Mouse (Mus musculus): ENCODE measurements at regions not wholly inside any gene's neighbourhood (a gene's known extent, or its start where the extent isn't known, plus 50 kb on each side); places are given as distances from the start of the nearest gene placed in this dataset.
A peak's percentile ranks its signal among the peaks of the same experiment; 100 is the strongest.

DNA sequence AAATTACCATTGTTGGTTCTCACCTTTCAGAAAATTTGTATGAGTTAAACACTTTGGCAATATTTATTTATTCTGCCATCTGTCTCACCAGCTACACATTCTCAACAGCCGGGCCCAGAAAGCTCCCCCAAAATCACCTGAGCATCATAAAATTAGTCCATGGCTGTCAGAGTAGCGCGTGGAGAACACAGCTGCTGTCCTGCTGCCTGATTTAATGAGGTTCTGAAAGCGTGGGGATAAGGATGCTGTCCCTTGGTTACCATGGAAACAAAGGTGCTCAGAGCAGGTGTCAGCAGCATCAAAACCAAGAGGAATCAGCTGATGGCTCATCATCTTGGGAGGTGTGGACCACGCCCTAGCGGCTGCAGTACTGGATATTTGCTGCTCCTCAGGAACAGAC is 124.7 kb downstream of the Tex36 start:
- no peak overlapping the region for H3K4me3 ChIP-seq (ENCODE audit: low read length)
- no peaks in the 10 kb centered on the region for H3K36me3 ChIP-seq (ENCODE audit: control insufficient read depth, insufficient read depth, low read length)
- no peak for ATAC-seq (ENCODE audit: low FRiP score, low TSS enrichment)
- H3K9me3 ChIP-seq (ENCODE audit: control insufficient read depth, low read length), result 0 out of 2 replicates have a peak, but pooled peaks cover 3% of the 10 kb centered on the region
- H3K9ac ChIP-seq (ENCODE audit: low read depth, low read length), result no peak overlapping the region
- H3K4me2 ChIP-seq (replicated peaks; ENCODE audit: low read depth, low read length), result no peak overlapping the region
- no peaks in the 10 kb centered on the region for H3K27me3 ChIP-seq (ENCODE audit: control insufficient read depth, insufficient read depth, low read length)
- WGBS, result 77% methylated on average over 6 of the region's 6 CpGs
- no peak overlapping the region for H3K27ac ChIP-seq (ENCODE audit: low read depth, low read length)
- no peaks in the 10 kb centered on the region for H3K4me1 ChIP-seq (ENCODE audit: control insufficient read depth, insufficient read depth, low read length)

DNA sequence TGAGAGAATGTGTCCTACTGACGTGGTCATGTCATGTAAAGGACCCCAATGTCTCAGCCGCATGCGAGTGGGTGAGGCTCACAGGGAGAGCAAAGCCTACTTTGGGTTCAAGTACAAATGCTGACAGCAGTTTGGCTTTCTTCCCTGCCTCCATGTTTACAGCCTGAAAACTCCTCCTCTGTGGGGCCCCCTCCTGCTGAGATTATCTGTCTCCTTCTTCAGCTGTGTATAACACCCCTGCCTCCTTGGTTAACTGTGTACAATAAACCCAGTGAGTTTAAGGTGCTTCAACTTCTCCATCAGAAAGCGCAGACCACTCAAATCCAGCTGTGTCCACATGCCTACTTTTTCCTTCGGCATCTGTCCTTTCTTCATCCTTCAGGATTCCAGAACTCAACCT is 130.3 kb downstream of the Tex36 start:
- H3K27me3 ChIP-seq (ENCODE audit: control insufficient read depth, insufficient read depth, low read length), result no peaks in the 10 kb centered on the region
- no peaks in the 10 kb centered on the region for H3K36me3 ChIP-seq (ENCODE audit: control insufficient read depth, insufficient read depth, low read length)
- no peak overlapping the region for H3K4me2 ChIP-seq (replicated peaks; ENCODE audit: low read depth, low read length)
- H3K9ac ChIP-seq (ENCODE audit: low read depth, low read length), result no peak overlapping the region
- H3K9me3 ChIP-seq (ENCODE audit: control insufficient read depth, low read length), result no peaks in the 10 kb centered on the region
- WGBS, result 81% methylated on average over 5 of the region's 5 CpGs
- no peaks in the 10 kb centered on the region for H3K4me1 ChIP-seq (ENCODE audit: control insufficient read depth, insufficient read depth, low read length)
- ATAC-seq (ENCODE audit: low FRiP score, low TSS enrichment), result no peak
- H3K4me3 ChIP-seq (ENCODE audit: low read length), result no peak overlapping the region
- no peak overlapping the region for H3K27ac ChIP-seq (ENCODE audit: low read depth, low read length)

DNA sequence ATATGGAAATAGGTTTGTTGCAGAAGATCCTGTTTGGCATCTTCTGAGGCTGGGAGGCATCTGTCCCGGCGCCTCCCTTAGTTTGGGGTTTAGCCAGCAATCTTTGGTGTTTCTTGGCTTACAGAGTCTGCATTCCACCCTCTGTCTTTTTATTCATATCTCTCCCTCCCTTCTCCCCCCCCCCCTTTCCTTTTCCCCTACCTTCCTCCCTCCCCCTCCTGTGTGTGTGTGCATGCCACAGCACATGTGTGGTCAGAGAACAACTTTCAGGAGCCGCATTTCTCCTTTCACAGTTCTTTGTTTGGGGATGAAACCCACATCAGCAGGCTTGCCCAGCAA is 131.4 kb downstream of the Tex36 start:
- no peak overlapping the region for H3K9ac ChIP-seq (ENCODE audit: low read depth, low read length)
- WGBS, result 63% methylated on average over 3 of the region's 3 CpGs
- H3K27ac ChIP-seq (ENCODE audit: low read depth, low read length), result no peak overlapping the region
- no peaks in the 10 kb centered on the region for H3K27me3 ChIP-seq (ENCODE audit: control insufficient read depth, insufficient read depth, low read length)
- H3K9me3 ChIP-seq (ENCODE audit: control insufficient read depth, low read length), result no peaks in the 10 kb centered on the region
- no peaks in the 10 kb centered on the region for H3K4me1 ChIP-seq (ENCODE audit: control insufficient read depth, insufficient read depth, low read length)
- no peak overlapping the region for H3K4me3 ChIP-seq (ENCODE audit: low read length)
- no peak for ATAC-seq (ENCODE audit: low FRiP score, low TSS enrichment)
- no peaks in the 10 kb centered on the region for H3K36me3 ChIP-seq (ENCODE audit: control insufficient read depth, insufficient read depth, low read length)
- H3K4me2 ChIP-seq (replicated peaks; ENCODE audit: low read depth, low read length), result no peak overlapping the region

DNA sequence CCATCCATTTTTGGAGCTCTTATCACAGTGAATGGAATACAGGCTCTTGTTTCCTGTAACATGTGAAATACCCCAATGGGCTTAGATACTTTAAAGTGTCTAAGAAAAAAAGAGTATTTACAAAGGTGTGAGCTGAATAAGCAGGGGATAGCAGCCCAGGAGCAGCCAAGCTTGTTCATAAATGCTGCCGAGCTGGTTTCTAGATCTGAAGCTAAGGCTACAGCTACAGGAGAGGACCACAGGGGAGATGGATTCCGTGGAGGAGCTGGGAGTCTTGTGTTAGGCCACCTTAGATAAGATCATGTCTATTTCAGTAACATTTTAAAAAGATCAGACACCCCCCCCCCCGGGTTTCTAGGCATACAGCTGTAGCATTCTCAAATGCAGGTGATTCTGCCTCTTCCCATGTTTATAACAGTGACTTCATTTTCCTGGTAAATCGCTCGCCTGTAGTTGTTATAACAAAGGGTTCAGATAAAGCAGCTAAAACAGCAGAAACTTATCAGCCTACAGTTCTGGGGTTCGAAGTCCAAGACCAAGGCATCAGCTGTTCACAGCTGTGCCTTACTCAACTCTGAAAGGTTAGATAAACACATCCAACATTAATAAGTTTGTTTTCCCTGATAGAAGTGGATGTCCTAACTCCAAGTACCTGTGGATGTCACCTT is 131.9 kb downstream of the Tex36 start:
- WGBS, result 55% methylated on average over 6 of the region's 6 CpGs
- H3K36me3 ChIP-seq (ENCODE audit: control insufficient read depth, insufficient read depth, low read length), result no peaks in the 10 kb centered on the region
- H3K27me3 ChIP-seq (ENCODE audit: control insufficient read depth, insufficient read depth, low read length), result no peaks in the 10 kb centered on the region
- no peak for ATAC-seq (ENCODE audit: low FRiP score, low TSS enrichment)
- H3K4me2 ChIP-seq (replicated peaks; ENCODE audit: low read depth, low read length), result no peak overlapping the region
- H3K9me3 ChIP-seq (ENCODE audit: control insufficient read depth, low read length), result no peaks in the 10 kb centered on the region
- H3K27ac ChIP-seq (ENCODE audit: low read depth, low read length), result no peak overlapping the region
- no peak overlapping the region for H3K9ac ChIP-seq (ENCODE audit: low read depth, low read length)
- no peak overlapping the region for H3K4me3 ChIP-seq (ENCODE audit: low read length)
- no peaks in the 10 kb centered on the region for H3K4me1 ChIP-seq (ENCODE audit: control insufficient read depth, insufficient read depth, low read length)

DNA sequence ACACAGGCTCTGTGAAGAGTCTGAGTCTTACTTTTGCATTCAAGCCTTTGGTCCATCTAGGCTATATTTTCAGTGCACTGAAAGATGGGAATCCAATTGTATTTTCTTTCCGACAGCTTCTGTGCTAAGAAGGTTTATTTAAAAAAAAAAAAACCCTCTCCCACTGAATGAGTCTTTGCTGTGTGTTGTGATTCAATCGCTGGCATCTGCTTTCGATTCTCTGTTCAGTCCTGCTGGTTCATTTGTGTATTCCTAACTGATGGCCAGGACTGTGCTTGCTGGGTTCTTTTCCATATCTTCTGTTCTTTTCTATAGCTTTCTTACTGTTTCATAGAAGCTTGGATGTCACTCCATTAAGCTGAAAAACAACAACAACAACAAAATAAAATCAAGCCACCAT is 132.9 kb downstream of the Tex36 start:
- no peaks in the 10 kb centered on the region for H3K36me3 ChIP-seq (ENCODE audit: control insufficient read depth, insufficient read depth, low read length)
- H3K27me3 ChIP-seq (ENCODE audit: control insufficient read depth, insufficient read depth, low read length), result no peaks in the 10 kb centered on the region
- H3K4me2 ChIP-seq (replicated peaks; ENCODE audit: low read depth, low read length), result no peak overlapping the region
- no peak overlapping the region for H3K4me3 ChIP-seq (ENCODE audit: low read length)
- no peak overlapping the region for H3K9ac ChIP-seq (ENCODE audit: low read depth, low read length)
- 72% methylated on average over 3 of the region's 3 CpGs for WGBS
- no peaks in the 10 kb centered on the region for H3K9me3 ChIP-seq (ENCODE audit: control insufficient read depth, low read length)
- no peak overlapping the region for H3K27ac ChIP-seq (ENCODE audit: low read depth, low read length)
- no peak for ATAC-seq (ENCODE audit: low FRiP score, low TSS enrichment)
- H3K4me1 ChIP-seq (ENCODE audit: control insufficient read depth, insufficient read depth, low read length), result no peaks in the 10 kb centered on the region

DNA sequence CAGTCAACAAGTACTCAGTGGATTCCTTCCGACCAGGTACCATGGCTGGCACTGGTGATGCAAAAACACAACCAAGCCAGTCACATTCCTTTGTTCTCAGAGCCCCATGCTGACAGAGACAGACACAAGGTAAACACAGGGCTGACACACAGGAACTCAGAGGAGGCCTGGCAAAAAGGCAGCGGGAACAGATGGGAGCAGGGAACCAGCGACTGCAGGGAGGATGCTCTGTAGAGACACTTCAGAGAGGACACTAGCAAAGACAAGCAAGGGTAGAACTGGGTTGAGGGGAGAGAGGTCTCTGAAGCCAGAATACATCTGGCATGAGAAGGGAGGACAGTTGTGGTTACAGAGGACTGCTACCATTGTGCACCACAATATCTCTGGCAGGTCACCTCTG is 133.6 kb downstream of the Tex36 start:
- Histone ChIP-seq H3K9ac (ENCODE audit: low read depth, low read length) (no peak overlapping the region), H3K9me3 (ENCODE audit: control insufficient read depth, low read length) (peaks cover 3% of the 10 kb centered on the region; the same call in 1 of the 2 replicates), H3K27me3 (ENCODE audit: control insufficient read depth, insufficient read depth, low read length) (no peaks in the 10 kb centered on the region), H3K4me1 (ENCODE audit: control insufficient read depth, insufficient read depth, low read length) (no peaks in the 10 kb centered on the region), H3K36me3 (ENCODE audit: control insufficient read depth, insufficient read depth, low read length) (no peaks in the 10 kb centered on the region), H3K4me2 (replicated peaks; ENCODE audit: low read depth, low read length) (no peak overlapping the region), H3K27ac (ENCODE audit: low read depth, low read length) (no peak overlapping the region), H3K4me3 (ENCODE audit: low read length) (no peak overlapping the region)
- 26% methylated on average over 3 of the region's 3 CpGs for WGBS
- no peak for ATAC-seq (ENCODE audit: low FRiP score, low TSS enrichment)

DNA sequence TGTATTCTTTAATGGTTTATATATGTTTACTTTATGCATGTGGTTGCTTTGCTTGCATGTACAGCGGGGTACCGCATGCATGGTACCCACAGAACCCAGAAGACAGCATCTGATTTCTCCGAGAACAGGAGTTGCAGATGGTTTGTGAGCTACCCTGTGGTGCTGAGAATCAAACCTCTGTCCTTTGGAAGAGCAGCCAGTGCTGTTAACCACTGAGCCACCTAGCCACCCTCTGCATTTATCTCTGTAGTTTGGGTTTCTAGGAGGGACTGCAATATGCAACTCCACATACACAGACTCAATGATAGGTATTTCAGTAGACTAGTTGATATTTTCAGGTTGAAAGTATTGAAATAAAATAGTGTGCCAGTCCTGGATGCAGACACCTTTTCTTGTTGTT is 134.4 kb downstream of the Tex36 start:
- no peak for ATAC-seq (ENCODE audit: low FRiP score, low TSS enrichment)
- WGBS, result 94% methylated on average over 3 of the region's 3 CpGs

DNA sequence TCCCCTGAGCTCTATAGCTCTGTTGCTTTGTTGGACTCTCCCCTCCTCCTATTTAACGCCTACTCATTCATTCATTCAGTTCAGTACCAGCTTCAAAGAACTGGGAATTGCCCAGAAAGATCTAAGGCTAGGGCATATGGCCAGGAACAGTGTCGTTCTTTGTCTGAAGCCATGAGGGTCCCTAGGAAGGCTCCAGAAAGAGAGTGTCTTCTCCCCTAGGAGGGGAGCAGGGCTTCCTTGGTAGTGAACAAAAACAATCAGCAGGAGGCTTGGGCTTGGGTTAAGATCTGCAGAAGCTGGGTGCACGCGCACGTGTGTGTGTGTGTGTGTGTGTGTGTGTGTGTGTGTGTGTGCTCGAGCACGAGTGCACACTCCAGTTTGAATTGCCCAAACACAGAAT is 142.7 kb downstream of the Tex36 start:
- H3K4me1 ChIP-seq (ENCODE audit: control insufficient read depth, insufficient read depth, low read length), result no peaks in the 10 kb centered on the region
- H3K4me3 ChIP-seq (ENCODE audit: low read length), result no peak overlapping the region
- H3K4me2 ChIP-seq (replicated peaks; ENCODE audit: low read depth, low read length), result no peak overlapping the region
- no peak overlapping the region for H3K27ac ChIP-seq (ENCODE audit: low read depth, low read length)
- 68% methylated on average over 7 of the region's 7 CpGs for WGBS
- H3K9ac ChIP-seq (ENCODE audit: low read depth, low read length), result no peak overlapping the region
- H3K27me3 ChIP-seq (ENCODE audit: control insufficient read depth, insufficient read depth, low read length), result no peaks in the 10 kb centered on the region
- ATAC-seq (ENCODE audit: low FRiP score, low TSS enrichment), result no peak
- no peaks in the 10 kb centered on the region for H3K36me3 ChIP-seq (ENCODE audit: control insufficient read depth, insufficient read depth, low read length)
- peaks cover 4% of the 10 kb centered on the region; the same call in 1 of the 2 replicates for H3K9me3 ChIP-seq (ENCODE audit: control insufficient read depth, low read length)

More for the DNA sequence above, 134.4 kb downstream of the Tex36 start:
- Histone ChIP-seq H3K4me1 (ENCODE audit: control insufficient read depth, insufficient read depth, low read length) (no peaks in the 10 kb centered on the region), H3K9me3 (ENCODE audit: control insufficient read depth, low read length) (peaks cover 4% of the 10 kb centered on the region; the same call in 1 of the 2 replicates), H3K9ac (ENCODE audit: low read depth, low read length) (no peak overlapping the region), H3K36me3 (ENCODE audit: control insufficient read depth, insufficient read depth, low read length) (no peaks in the 10 kb centered on the region), H3K27ac (ENCODE audit: low read depth, low read length) (no peak overlapping the region), H3K4me2 (replicated peaks; ENCODE audit: low read depth, low read length) (no peak overlapping the region), H3K4me3 (ENCODE audit: low read length) (no peak overlapping the region), H3K27me3 (ENCODE audit: control insufficient read depth, insufficient read depth, low read length) (no peaks in the 10 kb centered on the region)

DNA sequence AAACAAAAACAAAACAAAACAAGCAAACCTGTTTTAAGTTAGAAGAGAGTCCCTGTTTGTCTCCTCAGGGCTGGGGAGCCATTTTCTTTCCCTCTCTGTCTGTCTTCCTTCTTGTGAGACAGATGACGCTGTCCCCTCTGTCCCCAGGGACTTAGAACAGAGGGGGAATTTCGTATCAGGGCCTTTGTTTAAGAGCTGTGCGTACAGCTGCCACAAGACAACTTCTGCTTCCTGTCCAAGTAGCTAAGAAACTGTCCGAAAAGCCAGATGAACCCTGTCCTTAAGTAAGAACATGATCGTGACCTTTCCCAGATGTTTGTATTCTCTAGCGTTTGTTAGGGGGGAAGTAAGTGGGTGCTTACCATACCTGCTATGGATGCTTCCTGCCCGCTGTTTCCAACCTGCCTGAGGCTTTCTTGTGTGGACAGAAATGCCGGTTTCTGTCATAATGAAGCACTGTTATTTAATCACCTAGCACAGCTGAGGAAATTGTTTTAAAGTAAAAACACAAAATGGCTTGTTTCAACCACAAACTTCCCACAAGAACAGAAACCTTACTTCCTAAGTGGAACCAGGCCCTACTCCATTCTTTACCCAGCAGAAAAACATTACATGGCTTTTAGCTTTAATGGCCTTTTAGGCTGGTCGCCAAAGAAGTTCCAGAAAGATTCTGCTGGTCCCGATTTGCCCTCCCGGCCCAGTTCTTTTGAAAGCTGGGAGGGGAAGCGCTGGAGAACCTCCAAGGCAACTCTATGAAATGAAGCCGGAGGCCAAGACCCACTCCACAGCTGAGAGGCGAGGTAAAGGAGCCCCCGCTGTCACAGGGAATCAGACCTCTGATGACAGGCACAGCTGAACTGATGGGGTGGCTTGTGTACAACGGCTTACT is 144.3 kb downstream of the Tex36 start:
- H3K4me1 ChIP-seq (ENCODE audit: control insufficient read depth, insufficient read depth, low read length), result no peaks in the 10 kb centered on the region
- H3K9me3 ChIP-seq (ENCODE audit: control insufficient read depth, low read length), result no peaks in the 10 kb centered on the region
- ATAC-seq (ENCODE audit: low FRiP score, low TSS enrichment), result no peak
- no peak overlapping the region for H3K4me2 ChIP-seq (replicated peaks; ENCODE audit: low read depth, low read length)
- H3K9ac ChIP-seq (ENCODE audit: low read depth, low read length), result no peak overlapping the region
- 52% methylated on average over 16 of the region's 16 CpGs for WGBS
- no peak overlapping the region for H3K4me3 ChIP-seq (ENCODE audit: low read length)
- no peaks in the 10 kb centered on the region for H3K27me3 ChIP-seq (ENCODE audit: control insufficient read depth, insufficient read depth, low read length)
- H3K36me3 ChIP-seq (ENCODE audit: control insufficient read depth, insufficient read depth, low read length), result no peaks in the 10 kb centered on the region
- peak overlapping the region; percentile 49 for H3K27ac ChIP-seq (ENCODE audit: low read depth, low read length)
